Mouse (Mus musculus) spleen, postnatal 14 days (tissue): ENCODE data around the gene Sec31a.

Source experiments
- DNase-seq, 2 experiments: peaks; one replicate each; pipeline ENCODE4 v3.0.0; 2021 to 2022; ENCODE audit warnings: low spot score in 2 of 2

Sec31a gene

GRCm38 (mm10) chr5:100349287-100350215, 66.5 kb downstream of the Sec31a start:
- no peak for DNase-seq

GRCm38 (mm10) chr5:100345118-100345517, 70.9 kb downstream of the Sec31a start:
- no peak for DNase-seq

- DNase-seq, result no peak
These were observed 72.9 kb downstream of the Sec31a start for GRCm38 (mm10) chr5:100343087-100343486.

GRCm38 (mm10) chr5:100342422-100342821, 73.6 kb downstream of the Sec31a start:
- no peak for DNase-seq

GRCm38 (mm10) chr5:100341042-100341441, 75.0 kb downstream of the Sec31a start:
- DNase-seq, result no peak

- no peak for DNase-seq
These were observed 78.2 kb downstream of the Sec31a start for GRCm38 (mm10) chr5:100337852-100338251.

GRCm38 (mm10) chr5:100336876-100337275, 79.2 kb downstream of the Sec31a start:
- no peak for DNase-seq

GRCm38 (mm10) chr5:100335581-100336080, 80.4 kb downstream of the Sec31a start:
- DNase-seq, result no peak

GRCm38 (mm10) chr5:100334686-100335085, 81.3 kb downstream of the Sec31a start:
- DNase-seq, result no peak

GRCm38 (mm10) chr5:100333607-100334380, 82.2 kb downstream of the Sec31a start:
- peak in 1 of 2 experiments; percentile 13 for DNase-seq

GRCm38 (mm10) chr5:100332300-100333004, 83.6 kb downstream of the Sec31a start:
- DNase-seq, result no peak

- no peak for DNase-seq
These were observed 84.4 kb downstream of the Sec31a start for GRCm38 (mm10) chr5:100331636-100332035.

- DNase-seq, result peak; percentile 31 to 65
These were observed 94.0 kb downstream of the Sec31a start for GRCm38 (mm10) chr5:100322081-100322480.

GRCm38 (mm10) chr5:100317842-100318241, 98.2 kb downstream of the Sec31a start:
- DNase-seq, result no peak

GRCm38 (mm10) chr5:100317010-100317409, 99.0 kb downstream of the Sec31a start:
- DNase-seq, result no peak

GRCm38 (mm10) chr5:100315646-100316045, 100.4 kb downstream of the Sec31a start:
- no peak for DNase-seq

GRCm38 (mm10) chr5:100312391-100312790, 103.6 kb downstream of the Sec31a start:
- DNase-seq, result no peak
